Mouse (Mus musculus): ENCODE data around the gene Ptprd.

The Ptprd gene

DNA sequence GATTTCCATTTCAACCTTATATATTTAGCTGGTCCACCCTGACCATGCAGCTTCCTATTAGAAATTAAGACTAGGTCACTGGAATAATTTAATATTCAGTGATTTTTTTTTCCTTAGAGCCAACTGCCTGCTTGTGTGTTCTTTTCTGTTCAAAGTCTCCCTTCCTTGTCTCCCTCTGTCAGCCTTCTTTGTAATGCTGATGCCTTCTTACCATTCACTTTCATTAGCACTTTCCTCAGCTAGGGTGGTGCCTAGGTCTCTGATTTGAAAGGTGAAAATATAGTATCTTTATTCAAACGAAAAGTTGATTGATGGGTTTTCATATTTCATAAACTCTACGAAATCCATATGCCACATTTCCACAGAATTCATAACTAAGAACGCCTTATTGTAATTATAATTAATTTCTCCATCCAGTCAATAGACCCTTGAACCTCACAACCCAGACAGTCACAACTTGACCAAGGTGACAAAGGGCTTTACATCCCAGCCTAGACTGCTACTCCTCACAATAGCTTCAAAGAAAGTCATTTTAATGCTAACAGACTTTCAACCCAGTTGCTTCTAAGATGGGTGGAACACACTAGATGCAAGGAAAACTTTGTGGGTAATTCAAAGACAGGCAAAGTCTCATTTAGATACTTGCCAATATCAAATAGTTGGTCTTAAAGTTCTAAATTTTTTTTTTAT, 2197.5 kb downstream of the Ptprd start:
- no peak for TF ChIP-seq GATA4 (IDR thresholded peaks at IDR 0.05; ENCODE audit: insufficient replicate concordance, low read length)

GRCm38 (mm10) chr4:76008580-76008979, 2203.2 kb downstream of the Ptprd start:
- no peak for TF ChIP-seq GATA4 (IDR thresholded peaks at IDR 0.05; ENCODE audit: insufficient replicate concordance, low read length)

DNA sequence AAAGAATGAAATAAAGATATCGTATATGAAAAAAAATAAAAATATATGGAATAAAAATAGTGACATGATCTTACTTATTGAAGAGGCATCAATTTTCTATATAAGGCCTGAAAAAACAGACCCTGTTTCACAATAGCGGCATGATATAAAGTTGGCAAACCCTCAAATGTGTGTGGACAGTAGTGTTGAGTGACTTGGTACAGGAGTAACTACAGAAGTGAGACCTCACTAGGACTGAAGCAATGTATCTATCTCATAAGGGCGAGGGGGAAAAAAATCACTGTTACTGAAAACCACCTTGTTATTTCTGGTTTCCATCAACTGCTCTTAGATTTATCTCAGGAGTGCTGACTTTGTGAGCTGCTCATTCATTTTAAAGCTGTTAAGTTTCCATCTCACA, 2204.5 kb downstream of the Ptprd start:
- TF ChIP-seq GATA4 (IDR thresholded peaks at IDR 0.05; ENCODE audit: insufficient replicate concordance, low read length), result no peak

GRCm38 (mm10) chr4:76006717-76007116, 2205.0 kb downstream of the Ptprd start:
- TF ChIP-seq GATA4 (IDR thresholded peaks at IDR 0.05; ENCODE audit: insufficient replicate concordance, low read length), result no peak

- TF ChIP-seq GATA4 (IDR thresholded peaks at IDR 0.05; ENCODE audit: insufficient replicate concordance, low read length), result no peak
Measured at GRCm38 (mm10) chr4:76004161-76004560, 2207.6 kb downstream of the Ptprd start.

GRCm38 (mm10) chr4:76000258-76000657, 2211.5 kb downstream of the Ptprd start:
- no peak for TF ChIP-seq GATA4 (IDR thresholded peaks at IDR 0.05; ENCODE audit: insufficient replicate concordance, low read length)

GRCm38 (mm10) chr4:75995841-75996240, 2215.9 kb downstream of the Ptprd start:
- no peak for TF ChIP-seq GATA4 (IDR thresholded peaks at IDR 0.05; ENCODE audit: insufficient replicate concordance, low read length)

GRCm38 (mm10) chr4:75994576-75994975, 2217.2 kb downstream of the Ptprd start:
- no peak for TF ChIP-seq GATA4 (IDR thresholded peaks at IDR 0.05; ENCODE audit: insufficient replicate concordance, low read length)

DNA sequence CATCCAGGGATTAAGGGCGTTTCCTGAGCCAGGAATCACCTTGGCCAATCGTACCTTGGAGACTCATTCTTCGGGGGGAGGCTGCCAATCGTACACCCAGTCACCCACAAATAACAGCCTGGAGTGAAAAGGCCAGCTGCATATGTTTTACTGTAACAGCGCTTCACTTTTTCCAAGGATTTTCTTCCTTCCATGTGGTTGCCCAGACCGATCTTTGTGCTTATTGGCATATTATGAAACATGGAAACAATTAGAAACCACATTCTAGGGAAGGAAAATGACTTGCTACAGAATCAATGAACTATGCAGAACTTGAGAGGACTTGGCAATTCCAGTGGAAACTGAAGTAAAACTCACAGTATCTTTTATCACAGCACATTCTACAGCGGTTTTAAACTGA, 2218.7 kb downstream of the Ptprd start:
- no peak for TF ChIP-seq GATA4 (IDR thresholded peaks at IDR 0.05; ENCODE audit: insufficient replicate concordance, low read length)

DNA sequence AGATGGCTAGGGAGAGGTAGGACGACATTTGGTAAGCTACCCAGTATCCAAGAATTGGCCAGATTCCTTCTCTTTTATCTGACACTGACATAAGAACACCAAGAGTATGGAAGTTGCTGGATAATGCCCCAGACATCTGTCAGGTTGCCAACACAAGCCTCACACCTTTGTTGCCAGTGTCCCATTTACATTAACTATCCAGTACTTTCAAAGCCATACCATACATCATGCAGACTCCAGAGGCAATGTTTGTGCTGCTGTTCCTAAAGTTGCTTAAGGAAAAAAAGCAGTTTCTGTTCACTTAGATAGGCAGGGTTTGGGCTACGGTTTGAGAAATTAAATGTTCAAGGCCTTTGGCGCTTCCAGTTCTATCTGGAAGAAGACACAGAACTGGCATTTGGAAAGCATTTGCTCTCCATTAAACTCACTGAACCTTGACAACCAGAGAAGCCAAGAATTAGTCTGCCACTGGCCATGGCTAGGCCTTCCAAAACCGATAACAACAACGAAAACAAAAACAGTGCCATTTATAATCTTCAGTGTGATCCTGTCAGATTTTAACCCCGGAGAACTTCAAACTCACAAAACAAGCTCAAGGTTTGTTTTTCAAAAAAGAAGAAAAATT, 2220.0 kb downstream of the Ptprd start:
- no peak for TF ChIP-seq GATA4 (IDR thresholded peaks at IDR 0.05; ENCODE audit: insufficient replicate concordance, low read length)

GRCm38 (mm10) chr4:75974728-75975127, 2237.0 kb downstream of the Ptprd start:
- no peak for TF ChIP-seq GATA4 (IDR thresholded peaks at IDR 0.05; ENCODE audit: insufficient replicate concordance, low read length)

DNA sequence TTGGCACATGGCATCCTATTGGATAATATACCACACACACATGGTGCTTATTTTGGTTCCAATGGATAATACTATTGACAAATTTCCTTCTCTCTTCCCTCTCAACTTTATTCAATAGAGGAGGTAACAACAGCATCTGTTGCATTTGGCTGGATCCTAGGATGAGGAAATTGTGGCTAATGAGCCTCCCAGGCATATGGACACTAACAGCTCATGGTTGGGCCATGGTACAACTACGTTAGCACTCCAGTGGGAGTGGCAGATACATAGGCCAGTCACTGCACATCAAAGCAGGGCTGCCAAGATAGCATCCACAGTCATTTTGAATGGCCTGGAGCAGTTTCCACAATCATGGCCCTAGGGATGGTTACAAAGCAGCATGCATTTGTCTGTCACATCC, 2238.4 kb downstream of the Ptprd start:
- no peak for TF ChIP-seq GATA4 (IDR thresholded peaks at IDR 0.05; ENCODE audit: insufficient replicate concordance, low read length)

- no peak for TF ChIP-seq GATA4 (IDR thresholded peaks at IDR 0.05; ENCODE audit: insufficient replicate concordance, low read length)
Measured at GRCm38 (mm10) chr4:75969961-75970360, 2241.8 kb downstream of the Ptprd start.

DNA sequence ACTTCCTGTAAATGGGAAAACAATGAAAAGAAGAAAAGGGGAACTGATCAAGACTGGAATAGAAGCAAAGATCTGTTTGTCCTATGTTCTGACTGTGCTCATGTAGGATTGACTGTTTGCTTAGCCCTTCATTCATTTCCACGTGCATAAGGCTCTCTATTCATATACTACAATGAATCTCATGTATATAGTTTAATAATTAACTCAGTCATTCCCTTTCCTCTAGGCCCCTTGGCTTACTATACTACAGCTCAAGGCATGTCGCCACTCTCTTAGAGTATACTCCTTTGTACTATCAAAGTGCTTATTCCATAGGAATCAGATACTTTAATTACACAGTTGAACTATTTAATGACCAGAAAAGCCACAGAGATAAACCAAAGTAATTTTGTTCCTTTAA, 2243.1 kb downstream of the Ptprd start:
- no peak for TF ChIP-seq GATA4 (IDR thresholded peaks at IDR 0.05; ENCODE audit: insufficient replicate concordance, low read length)

GRCm38 (mm10) chr4:75965810-75966209, 2246.0 kb downstream of the Ptprd start:
- no peak for TF ChIP-seq GATA4 (IDR thresholded peaks at IDR 0.05; ENCODE audit: insufficient replicate concordance, low read length)

- TF ChIP-seq GATA4 (IDR thresholded peaks at IDR 0.05; ENCODE audit: insufficient replicate concordance, low read length), result no peak
Measured at GRCm38 (mm10) chr4:75962916-75963315, 2248.8 kb downstream of the Ptprd start.

- TF ChIP-seq GATA4 (IDR thresholded peaks at IDR 0.05; ENCODE audit: insufficient replicate concordance, low read length), result no peak
Measured at GRCm38 (mm10) chr4:75961865-75962264, 2249.9 kb downstream of the Ptprd start.
